Mouse (Mus musculus): ENCODE measurements around the gene Rimkla. TPM values are rescaled to one million over a fixed set of nuclear protein-coding genes. Genes with fewer than 3 reads are reported as not detected.

Gene Rimkla
- polyA plus RNA-seq, 1 experiment from 2014 or later: 0.35 TPM

- 69% methylated on average over 2 of the region's 2 CpGs for WGBS
Observed at GRCm38 (mm10) chr4:119425077-119425476, 67.4 kb downstream of the Rimkla start.

GRCm38 (mm10) chr4:119422294-119422964 is 70.0 kb downstream of the Rimkla start, which contains the start of the genes Ppcs and Zmynd12:
Gene Ppcs, minus strand, starts transcription at chr4:119422420.
Gene Zmynd12, plus strand, starts transcription at chr4:119422814.
- TF ChIP-seq CTCF (IDR thresholded peaks at IDR 0.05; ENCODE audit: low read depth): peak; percentile 58
- Histone ChIP-seq H3K4me1 (replicated peaks; ENCODE audit: control insufficient read depth, insufficient read depth, low read length) (peaks cover 4% of the 10 kb centered on the region), H3K4me2 (replicated peaks; ENCODE audit: low read depth) (peak within 1 kb of the TSS; percentile 87), H3K9ac (ENCODE audit: low read depth, low read length) (peak within 1 kb of the TSS; percentile 85), H3K9me3 (ENCODE audit: control insufficient read depth) (no peaks in the 10 kb centered on the region), H3K36me3 (ENCODE audit: control insufficient read depth, insufficient read depth) (peaks cover 7% of the 10 kb centered on the region; the same call in 1 of the 2 replicates), H3K27ac (ENCODE audit: low read depth, low read length) (peak within 1 kb of the TSS; percentile 65), H3K4me3 (ENCODE audit: low read depth, low read length) (peak within 1 kb of the TSS; percentile 71), H3K27me3 (replicated peaks; ENCODE audit: control insufficient read depth, insufficient read depth, low read length) (no peaks in the 10 kb centered on the region)
- under 1% methylated on average over 52 of the region's 52 CpGs for WGBS
- ATAC-seq: peak; percentile 93

More at GRCm38 (mm10) chr4:119425077-119425476, 67.4 kb downstream of the Rimkla start:
- peaks cover 4% of the 10 kb centered on the region; the same call in 1 of the 2 replicates for H3K4me1 ChIP-seq (replicated peaks; ENCODE audit: control insufficient read depth, insufficient read depth, low read length)
- H3K9me3 ChIP-seq (ENCODE audit: control insufficient read depth): no peaks in the 10 kb centered on the region
- no peak overlapping the region for H3K4me2 ChIP-seq (replicated peaks; ENCODE audit: low read depth)
- no peaks in the 10 kb centered on the region for H3K36me3 ChIP-seq (ENCODE audit: control insufficient read depth, insufficient read depth)
- H3K27ac ChIP-seq (ENCODE audit: low read depth, low read length): no peak overlapping the region; the same call in 1 of the 2 replicates
- no peaks in the 10 kb centered on the region for H3K27me3 ChIP-seq (replicated peaks; ENCODE audit: control insufficient read depth, insufficient read depth, low read length)
- no peak overlapping the region for H3K4me3 ChIP-seq (ENCODE audit: low read depth, low read length)
- ATAC-seq: no peak
- H3K9ac ChIP-seq (ENCODE audit: low read depth, low read length): no peak overlapping the region
- no peak for TF ChIP-seq CTCF (IDR thresholded peaks at IDR 0.05; ENCODE audit: low read depth)

GRCm38 (mm10) chr4:119421921-119422293 is 70.5 kb downstream of the Rimkla start:
- TF ChIP-seq CTCF (IDR thresholded peaks at IDR 0.05; ENCODE audit: low read depth): no peak
- Histone ChIP-seq H3K4me3 (ENCODE audit: low read depth, low read length) (peak overlapping the region; percentile 71), H3K9me3 (ENCODE audit: control insufficient read depth) (no peaks in the 10 kb centered on the region), H3K4me2 (replicated peaks; ENCODE audit: low read depth) (peak overlapping the region; percentile 87), H3K9ac (ENCODE audit: low read depth, low read length) (peak overlapping the region; percentile 85), H3K36me3 (ENCODE audit: control insufficient read depth, insufficient read depth) (peaks cover 7% of the 10 kb centered on the region; the same call in 1 of the 2 replicates), H3K27ac (ENCODE audit: low read depth, low read length) (peak overlapping the region; percentile 65), H3K27me3 (replicated peaks; ENCODE audit: control insufficient read depth, insufficient read depth, low read length) (no peaks in the 10 kb centered on the region), H3K4me1 (replicated peaks; ENCODE audit: control insufficient read depth, insufficient read depth, low read length) (peaks cover 4% of the 10 kb centered on the region)
- ATAC-seq: peak; percentile 35
- under 1% methylated on average over 30 of the region's 31 CpGs for WGBS

- H3K4me3 ChIP-seq (ENCODE audit: low read depth, low read length): peak overlapping the region; percentile 71
- peak overlapping the region; percentile 87 for H3K4me2 ChIP-seq (replicated peaks; ENCODE audit: low read depth)
- 0 out of 2 replicates have a peak overlapping the region, but pooled peaks have one; percentile 85 for H3K9ac ChIP-seq (ENCODE audit: low read depth, low read length)
- no peak for TF ChIP-seq CTCF (IDR thresholded peaks at IDR 0.05; ENCODE audit: low read depth)
- peaks cover 4% of the 10 kb centered on the region for H3K4me1 ChIP-seq (replicated peaks; ENCODE audit: control insufficient read depth, insufficient read depth, low read length)
- WGBS: 16% methylated on average over 3 of the region's 3 CpGs
- peaks cover 7% of the 10 kb centered on the region; the same call in 1 of the 2 replicates for H3K36me3 ChIP-seq (ENCODE audit: control insufficient read depth, insufficient read depth)
- H3K27me3 ChIP-seq (replicated peaks; ENCODE audit: control insufficient read depth, insufficient read depth, low read length): no peaks in the 10 kb centered on the region
- H3K27ac ChIP-seq (ENCODE audit: low read depth, low read length): peak overlapping the region; percentile 65; the same call in 1 of the 2 replicates
- no peak for ATAC-seq
- no peaks in the 10 kb centered on the region for H3K9me3 ChIP-seq (ENCODE audit: control insufficient read depth)
Observed at GRCm38 (mm10) chr4:119421191-119421590, 71.2 kb downstream of the Rimkla start.

- H3K27ac ChIP-seq (ENCODE audit: low read depth, low read length): no peak overlapping the region
- H3K27me3 ChIP-seq (replicated peaks; ENCODE audit: control insufficient read depth, insufficient read depth, low read length): no peaks in the 10 kb centered on the region
- H3K36me3 ChIP-seq (ENCODE audit: control insufficient read depth, insufficient read depth): peaks cover 7% of the 10 kb centered on the region; the same call in 1 of the 2 replicates
- H3K4me1 ChIP-seq (replicated peaks; ENCODE audit: control insufficient read depth, insufficient read depth, low read length): peaks cover 2% of the 10 kb centered on the region; the same call in 1 of the 2 replicates
- H3K9me3 ChIP-seq (ENCODE audit: control insufficient read depth): no peaks in the 10 kb centered on the region
- TF ChIP-seq CTCF (IDR thresholded peaks at IDR 0.05; ENCODE audit: low read depth): no peak
- H3K4me3 ChIP-seq (ENCODE audit: low read depth, low read length): no peak overlapping the region
- no peak overlapping the region for H3K4me2 ChIP-seq (replicated peaks; ENCODE audit: low read depth)
- H3K9ac ChIP-seq (ENCODE audit: low read depth, low read length): no peak overlapping the region
- no peak for ATAC-seq
- 77% methylated on average over 3 of the region's 3 CpGs for WGBS
Observed at GRCm38 (mm10) chr4:119417894-119418293, 74.5 kb downstream of the Rimkla start.

GRCm38 (mm10) chr4:119417270-119417669 is 75.2 kb downstream of the Rimkla start:
- H3K9ac ChIP-seq (ENCODE audit: low read depth, low read length): no peak overlapping the region
- no peaks in the 10 kb centered on the region; the same call in 1 of the 2 replicates for H3K4me1 ChIP-seq (replicated peaks; ENCODE audit: control insufficient read depth, insufficient read depth, low read length)
- H3K27ac ChIP-seq (ENCODE audit: low read depth, low read length): no peak overlapping the region
- no peak overlapping the region for H3K4me2 ChIP-seq (replicated peaks; ENCODE audit: low read depth)
- TF ChIP-seq CTCF (IDR thresholded peaks at IDR 0.05; ENCODE audit: low read depth): no peak
- WGBS: 65% methylated on average over 3 of the region's 3 CpGs
- ATAC-seq: no peak
- no peaks in the 10 kb centered on the region for H3K27me3 ChIP-seq (replicated peaks; ENCODE audit: control insufficient read depth, insufficient read depth, low read length)
- peaks cover 7% of the 10 kb centered on the region; the same call in 1 of the 2 replicates for H3K36me3 ChIP-seq (ENCODE audit: control insufficient read depth, insufficient read depth)
- H3K9me3 ChIP-seq (ENCODE audit: control insufficient read depth): no peaks in the 10 kb centered on the region
- no peak overlapping the region for H3K4me3 ChIP-seq (ENCODE audit: low read depth, low read length)

Other genes starting within 250 kb of the Rimkla start
- gene Cldn19, start 237.2 kb downstream of the Rimkla start, polyA plus RNA-seq (2015; fragmentation: Nextera tagmentation; extraction: Ambion mirVana): 12.8 and 13.5 TPM in 2 replicates
- 530 and 553 TPM in 2 replicates for gene Ybx1, start 198.0 kb downstream of the Rimkla start, polyA plus RNA-seq (2015; fragmentation: Nextera tagmentation; extraction: Ambion mirVana)
- gene Ppih, start 172.1 kb downstream of the Rimkla start, polyA plus RNA-seq (2015; fragmentation: Nextera tagmentation; extraction: Ambion mirVana): 40.9 and 47.9 TPM in 2 replicates
- 0.64 and 1.3 TPM in 2 replicates for gene Ccdc30, start 77.1 kb downstream of the Rimkla start, polyA plus RNA-seq (2015; fragmentation: Nextera tagmentation; extraction: Ambion mirVana)
- 83.9 and 92.5 TPM in 2 replicates for gene Ppcs, start 70.2 kb downstream of the Rimkla start, polyA plus RNA-seq (2015; fragmentation: Nextera tagmentation; extraction: Ambion mirVana)
- gene Zmynd12, start 69.8 kb downstream of the Rimkla start, polyA plus RNA-seq (2015; fragmentation: Nextera tagmentation; extraction: Ambion mirVana): 0.52 and 0.59 TPM in 2 replicates
- 11.8 and 13.9 TPM in 2 replicates for gene Foxj3, start 44.4 kb upstream of the Rimkla start, polyA plus RNA-seq (2015; fragmentation: Nextera tagmentation; extraction: Ambion mirVana)
- gene Frg2f1, start 46.9 kb upstream of the Rimkla start, polyA plus RNA-seq (2015; fragmentation: Nextera tagmentation; extraction: Ambion mirVana): 4.8 and 5.9 TPM in 2 replicates
- 1,981 and 2,155 TPM in 2 replicates for gene Guca2a, start 145.1 kb upstream of the Rimkla start, polyA plus RNA-seq (2015; fragmentation: Nextera tagmentation; extraction: Ambion mirVana)
- gene Guca2b, start 166.3 kb upstream of the Rimkla start, polyA plus RNA-seq (2015; fragmentation: Nextera tagmentation; extraction: Ambion mirVana): 1,738 and 1,809 TPM in 2 replicates
- gene Hivep3, start 241.2 kb upstream of the Rimkla start, polyA plus RNA-seq (2015; fragmentation: Nextera tagmentation; extraction: Ambion mirVana): 4.0 and 4.1 TPM in 2 replicates

All from intestine, postnatal 0 days (tissue).